Mouse (Mus musculus): ENCODE measurements around the gene Tspan17. TPM values are rescaled to one million over a fixed set of nuclear protein-coding genes. Genes with fewer than 3 reads are reported as not detected.

The Tspan17 gene
- polyA plus RNA-seq, 2 experiments: 0.28 to 0.58 TPM

- DNase-seq (ENCODE audit: low read depth in 3 of 3, low spot score in 3 of 3): no peak
- no peak for TF ChIP-seq CTCF (IDR thresholded peaks at IDR 0.05; ENCODE audit: low read depth)
- no peak for TF ChIP-seq EP300 (IDR thresholded peaks at IDR 0.05; ENCODE audit: low read depth)
- H3K36me3 ChIP-seq (replicated peaks; ENCODE audit: control insufficient read depth, insufficient read depth, low read depth): no peaks in the 10 kb centered on the region
- no peaks in the 10 kb centered on the region for H3K9me3 ChIP-seq (ENCODE audit: control insufficient read depth, low read length)
- H3K4me3 ChIP-seq (ENCODE audit: insufficient read depth in 1 of 2, low read depth in 2 of 2, low read length in 2 of 2): no peak overlapping the region
- no peak overlapping the region for H3K27ac ChIP-seq
- no peak overlapping the region for H3K9ac ChIP-seq (replicated peaks)
- no peaks in the 10 kb centered on the region for H3K4me1 ChIP-seq (replicated peaks; ENCODE audit: control insufficient read depth in 2 of 2, insufficient read depth in 2 of 2, low read length in 1 of 2)
- no peaks in the 10 kb centered on the region for H3K27me3 ChIP-seq (ENCODE audit: control insufficient read depth, insufficient read depth, low read length)
- WGBS (ENCODE audit: insufficient replicate concordance): 62% methylated on average over 16 of the region's 16 CpGs
- no peak for ATAC-seq (ENCODE audit: insufficient read depth)
- H3K4me2 ChIP-seq (ENCODE audit: low read depth): no peak overlapping the region
These were observed 8.9 kb downstream of the Tspan17 start for GRCm38 (mm10) chr13:54797861-54798643.

GRCm38 (mm10) chr13:54798740-54799139 is 9.6 kb downstream of the Tspan17 start:
- TF ChIP-seq EP300 (IDR thresholded peaks at IDR 0.05; ENCODE audit: low read depth): no peak
- TF ChIP-seq CTCF (IDR thresholded peaks at IDR 0.05; ENCODE audit: low read depth): no peak
- DNase-seq (ENCODE audit: low read depth in 3 of 3, low spot score in 3 of 3): no peak
- Histone ChIP-seq H3K9me3 (ENCODE audit: control insufficient read depth, low read length) (no peaks in the 10 kb centered on the region), H3K4me1 (replicated peaks; ENCODE audit: control insufficient read depth in 2 of 2, insufficient read depth in 2 of 2, low read length in 1 of 2) (no peaks in the 10 kb centered on the region), H3K27ac (no peak overlapping the region), H3K4me2 (ENCODE audit: low read depth) (no peak overlapping the region), H3K9ac (replicated peaks) (no peak overlapping the region), H3K4me3 (ENCODE audit: insufficient read depth in 1 of 2, low read depth in 2 of 2, low read length in 2 of 2) (no peak overlapping the region), H3K27me3 (ENCODE audit: control insufficient read depth, insufficient read depth, low read length) (no peaks in the 10 kb centered on the region), H3K36me3 (replicated peaks; ENCODE audit: control insufficient read depth, insufficient read depth, low read depth) (no peaks in the 10 kb centered on the region)
- no peak for ATAC-seq (ENCODE audit: insufficient read depth)
- WGBS (ENCODE audit: insufficient replicate concordance): 55% methylated on average over 10 of the region's 10 CpGs

DNA sequence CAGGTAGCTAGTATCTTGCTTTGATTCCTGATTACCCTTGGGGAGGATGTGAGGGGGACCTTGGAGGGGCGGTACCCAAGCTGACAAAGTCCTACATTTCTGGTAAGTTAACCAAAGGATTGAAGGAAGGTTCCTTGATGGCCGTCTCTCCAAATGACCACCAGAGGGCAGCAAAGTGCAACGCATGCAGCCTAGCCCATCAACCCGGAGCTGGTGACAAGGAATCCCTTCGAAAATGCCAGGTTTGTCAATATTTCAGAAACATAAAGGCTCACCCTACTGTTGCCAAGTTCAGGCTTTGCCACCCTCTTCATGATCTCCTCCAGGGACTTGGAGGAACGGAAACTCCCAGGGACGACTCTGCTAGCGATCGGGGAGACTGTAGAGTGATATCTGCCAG is 10.5 kb downstream of the Tspan17 start:
- no peak overlapping the region for H3K9ac ChIP-seq (replicated peaks)
- no peak overlapping the region for H3K4me2 ChIP-seq (ENCODE audit: low read depth)
- H3K4me3 ChIP-seq (ENCODE audit: insufficient read depth in 1 of 2, low read depth in 2 of 2, low read length in 2 of 2): no peak overlapping the region
- no peak overlapping the region for H3K27ac ChIP-seq
- no peaks in the 10 kb centered on the region for H3K4me1 ChIP-seq (replicated peaks; ENCODE audit: control insufficient read depth in 2 of 2, insufficient read depth in 2 of 2, low read length in 1 of 2)
- H3K9me3 ChIP-seq (ENCODE audit: control insufficient read depth, low read length): no peaks in the 10 kb centered on the region
- no peaks in the 10 kb centered on the region for H3K27me3 ChIP-seq (ENCODE audit: control insufficient read depth, insufficient read depth, low read length)
- WGBS (ENCODE audit: insufficient replicate concordance): 16% methylated on average over 9 of the region's 9 CpGs
- DNase-seq (ENCODE audit: low read depth in 3 of 3, low spot score in 3 of 3) (peak; percentile 25 to 32 (median 30)), ATAC-seq (ENCODE audit: insufficient read depth) (no peak)
- TF ChIP-seq EP300 (IDR thresholded peaks at IDR 0.05; ENCODE audit: low read depth) (no peak), CTCF (IDR thresholded peaks at IDR 0.05; ENCODE audit: low read depth) (peak; percentile 94)
- H3K36me3 ChIP-seq (replicated peaks; ENCODE audit: control insufficient read depth, insufficient read depth, low read depth): no peaks in the 10 kb centered on the region

- no peak overlapping the region for H3K4me2 ChIP-seq (ENCODE audit: low read depth)
- no peaks in the 10 kb centered on the region for H3K4me1 ChIP-seq (replicated peaks; ENCODE audit: control insufficient read depth in 2 of 2, insufficient read depth in 2 of 2, low read length in 1 of 2)
- no peak overlapping the region for H3K4me3 ChIP-seq (ENCODE audit: insufficient read depth in 1 of 2, low read depth in 2 of 2, low read length in 2 of 2)
- no peaks in the 10 kb centered on the region for H3K27me3 ChIP-seq (ENCODE audit: control insufficient read depth, insufficient read depth, low read length)
- no peak overlapping the region for H3K9ac ChIP-seq (replicated peaks)
- ATAC-seq (ENCODE audit: insufficient read depth): no peak
- no peaks in the 10 kb centered on the region for H3K9me3 ChIP-seq (ENCODE audit: control insufficient read depth, low read length)
- TF ChIP-seq EP300 (IDR thresholded peaks at IDR 0.05; ENCODE audit: low read depth): no peak
- TF ChIP-seq CTCF (IDR thresholded peaks at IDR 0.05; ENCODE audit: low read depth): no peak
- H3K36me3 ChIP-seq (replicated peaks; ENCODE audit: control insufficient read depth, insufficient read depth, low read depth): no peaks in the 10 kb centered on the region
- H3K27ac ChIP-seq: no peak overlapping the region
- DNase-seq (ENCODE audit: low read depth in 3 of 3, low spot score in 3 of 3): no peak
- 56% methylated on average over 4 of the region's 4 CpGs for WGBS (ENCODE audit: insufficient replicate concordance)
These were observed 11.0 kb downstream of the Tspan17 start for GRCm38 (mm10) chr13:54800206-54800605.

DNA sequence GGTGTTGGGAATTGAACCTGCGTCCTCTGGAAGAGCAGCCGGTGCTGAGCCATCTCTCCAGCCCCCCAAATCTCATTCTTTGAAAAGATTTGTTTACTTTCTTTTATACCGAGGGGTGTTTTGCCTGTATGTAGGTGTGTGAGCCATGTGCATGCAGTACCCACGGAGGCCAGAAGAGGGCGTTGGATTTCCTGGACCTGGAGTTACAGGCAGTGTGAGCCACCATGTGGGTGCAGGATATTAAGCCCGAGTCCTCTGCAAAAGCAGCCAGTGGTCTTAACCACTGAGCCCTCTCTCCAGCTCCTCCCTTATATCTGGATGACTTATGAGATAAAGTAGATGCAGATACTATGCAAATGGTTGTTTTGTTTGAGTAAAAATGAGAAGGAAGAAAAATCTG is 13.8 kb downstream of the Tspan17 start:
- no peak for DNase-seq (ENCODE audit: low read depth in 3 of 3, low spot score in 3 of 3)
- no peak overlapping the region for H3K27ac ChIP-seq
- no peaks in the 10 kb centered on the region for H3K36me3 ChIP-seq (replicated peaks; ENCODE audit: control insufficient read depth, insufficient read depth, low read depth)
- no peaks in the 10 kb centered on the region for H3K4me1 ChIP-seq (replicated peaks; ENCODE audit: control insufficient read depth in 2 of 2, insufficient read depth in 2 of 2, low read length in 1 of 2)
- no peak overlapping the region for H3K4me2 ChIP-seq (ENCODE audit: low read depth)
- ATAC-seq (ENCODE audit: insufficient read depth): no peak
- H3K4me3 ChIP-seq (ENCODE audit: insufficient read depth in 1 of 2, low read depth in 2 of 2, low read length in 2 of 2): no peak overlapping the region
- no peaks in the 10 kb centered on the region for H3K27me3 ChIP-seq (ENCODE audit: control insufficient read depth, insufficient read depth, low read length)
- TF ChIP-seq EP300 (IDR thresholded peaks at IDR 0.05; ENCODE audit: low read depth): no peak
- TF ChIP-seq CTCF (IDR thresholded peaks at IDR 0.05; ENCODE audit: low read depth): peak; percentile 55
- 51% methylated on average over 6 of the region's 6 CpGs for WGBS (ENCODE audit: insufficient replicate concordance)
- H3K9ac ChIP-seq (replicated peaks): no peak overlapping the region
- H3K9me3 ChIP-seq (ENCODE audit: control insufficient read depth, low read length): no peaks in the 10 kb centered on the region
